Mouse (Mus musculus): ENCODE measurements at regions not wholly inside any gene's neighbourhood (a gene's known extent, or its start where the extent isn't known, plus 50 kb on each side); places are given as distances from the start of the nearest gene placed in this dataset.

DNA sequence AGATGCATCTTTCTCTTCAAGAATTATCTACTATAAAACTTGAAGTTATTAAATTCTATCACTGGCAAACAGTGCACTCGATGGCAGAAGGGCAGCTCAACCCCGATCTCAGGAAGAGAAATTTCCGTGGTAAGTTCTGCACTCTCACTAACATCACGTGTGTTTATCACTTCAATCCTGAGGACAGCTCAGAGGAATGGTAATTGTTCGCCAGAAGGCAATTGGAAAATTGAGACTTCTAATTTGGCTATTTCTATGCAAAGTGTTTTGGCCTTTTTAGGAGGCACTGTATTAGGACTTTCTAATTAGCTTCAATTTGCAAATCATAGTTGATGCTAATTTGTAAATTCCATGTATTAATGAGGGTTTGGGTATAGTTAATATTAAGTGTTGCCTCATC lies 977.3 kb downstream of the Defb40 start:
- TF ChIP-seq UBTF (IDR thresholded peaks at IDR 0.05; ENCODE audit: borderline replicate concordance, insufficient read depth, low read depth, low read length) = no peak
- TF ChIP-seq CTCF (IDR thresholded peaks at IDR 0.05 in 2 of 3, conservative IDR thresholded peaks at IDR 0.05 in 1 of 3; ENCODE audit: control insufficient read depth in 1 of 3, insufficient read depth in 1 of 3, low read depth in 2 of 3, low read length in 3 of 3, poor library complexity in 1 of 3, severe bottlenecking in 1 of 3) = no peak
- TF ChIP-seq NELFE (IDR thresholded peaks at IDR 0.05; ENCODE audit: low read depth, low read length) = no peak
- TF ChIP-seq POLR2A (IDR thresholded peaks at IDR 0.05; ENCODE audit: control insufficient read depth in 1 of 2, insufficient read depth in 1 of 2, low read depth in 1 of 2, low read length in 2 of 2, poor library complexity in 1 of 2) = no peak
- TF ChIP-seq JUND (IDR thresholded peaks at IDR 0.05; ENCODE audit: low read depth, low read length) = no peak
- no peak for TF ChIP-seq E2F4 (IDR thresholded peaks at IDR 0.05; ENCODE audit: borderline replicate concordance, low read depth, low read length)
- no peak for TF ChIP-seq USF2 (IDR thresholded peaks at IDR 0.05; ENCODE audit: borderline replicate concordance in 1 of 2, insufficient read depth in 1 of 2, low read depth in 1 of 2, low read length in 2 of 2)
- TF ChIP-seq GATA1 (IDR thresholded peaks at IDR 0.05; ENCODE audit: low read depth, low read length) = no peak
- TF ChIP-seq POLR2AphosphoS2 (IDR thresholded peaks at IDR 0.05; ENCODE audit: low read length) = no peak
- no peak for TF ChIP-seq HCFC1 (IDR thresholded peaks at IDR 0.05; ENCODE audit: low read depth, low read length)
- TF ChIP-seq ZNF384 (IDR thresholded peaks at IDR 0.05; ENCODE audit: low read depth, low read length) = no peak
- TF ChIP-seq EP300 (IDR thresholded peaks at IDR 0.05; ENCODE audit: low read depth in 1 of 2, low read length in 2 of 2) = no peak
